Mouse (Mus musculus) adrenal gland, adult (tissue): ENCODE measurements around the gene Apba3.
A peak's percentile ranks its signal among the peaks of the same experiment; 100 is the strongest.

Experiments
- DNase-seq, 2 experiments: peaks; one replicate each; pipeline ENCODE4 v3.0.0; 2022 to 2023; ENCODE audit warnings: low spot score in 1 of 2; ENCODE audit not compliant: inconsistent age in 2 of 2

Apba3 gene

DNA sequence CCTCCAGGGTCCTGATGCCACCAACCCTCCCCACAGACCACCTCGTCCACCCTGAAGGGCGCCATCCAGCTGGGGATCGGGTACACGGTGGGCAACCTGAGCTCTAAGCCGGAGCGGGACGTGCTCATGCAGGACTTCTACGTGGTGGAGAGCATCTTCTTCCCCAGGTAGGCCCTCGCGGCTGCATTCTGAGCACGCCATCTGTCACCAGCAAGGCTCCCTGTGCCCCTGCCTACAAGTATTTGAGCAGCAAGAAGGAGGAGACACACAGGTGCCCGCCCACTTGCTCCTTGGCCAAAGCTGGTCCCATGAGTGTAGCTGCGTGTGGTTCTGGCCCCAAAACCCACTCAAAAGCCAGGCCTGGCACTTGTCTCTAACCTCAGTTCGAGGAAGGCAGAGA, 38.9 kb downstream of the Apba3 start:
- no peak for DNase-seq

DNA sequence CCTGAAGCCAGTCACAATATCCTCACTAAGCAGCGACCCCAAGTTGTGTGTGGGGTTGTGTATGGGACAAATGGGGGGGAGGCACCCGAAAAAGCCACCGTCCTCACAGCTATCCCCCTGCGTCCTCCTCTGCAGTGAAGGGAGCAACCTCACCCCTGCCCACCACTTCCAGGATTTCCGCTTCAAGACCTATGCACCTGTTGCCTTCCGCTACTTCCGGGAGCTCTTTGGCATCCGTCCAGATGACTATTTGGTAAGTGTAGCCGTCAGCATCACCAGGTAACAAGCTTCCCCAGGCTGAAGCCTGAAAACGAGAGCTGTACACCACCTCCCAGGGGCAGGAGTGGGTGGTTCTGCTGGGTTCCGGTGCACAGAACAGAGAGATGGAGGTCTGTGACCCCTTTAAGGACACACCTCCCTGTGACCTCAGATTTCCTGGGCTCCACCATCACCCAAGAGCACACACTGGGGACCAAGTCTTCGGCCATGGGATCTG, 39.5 kb downstream of the Apba3 start:
- DNase-seq = no peak

DNA sequence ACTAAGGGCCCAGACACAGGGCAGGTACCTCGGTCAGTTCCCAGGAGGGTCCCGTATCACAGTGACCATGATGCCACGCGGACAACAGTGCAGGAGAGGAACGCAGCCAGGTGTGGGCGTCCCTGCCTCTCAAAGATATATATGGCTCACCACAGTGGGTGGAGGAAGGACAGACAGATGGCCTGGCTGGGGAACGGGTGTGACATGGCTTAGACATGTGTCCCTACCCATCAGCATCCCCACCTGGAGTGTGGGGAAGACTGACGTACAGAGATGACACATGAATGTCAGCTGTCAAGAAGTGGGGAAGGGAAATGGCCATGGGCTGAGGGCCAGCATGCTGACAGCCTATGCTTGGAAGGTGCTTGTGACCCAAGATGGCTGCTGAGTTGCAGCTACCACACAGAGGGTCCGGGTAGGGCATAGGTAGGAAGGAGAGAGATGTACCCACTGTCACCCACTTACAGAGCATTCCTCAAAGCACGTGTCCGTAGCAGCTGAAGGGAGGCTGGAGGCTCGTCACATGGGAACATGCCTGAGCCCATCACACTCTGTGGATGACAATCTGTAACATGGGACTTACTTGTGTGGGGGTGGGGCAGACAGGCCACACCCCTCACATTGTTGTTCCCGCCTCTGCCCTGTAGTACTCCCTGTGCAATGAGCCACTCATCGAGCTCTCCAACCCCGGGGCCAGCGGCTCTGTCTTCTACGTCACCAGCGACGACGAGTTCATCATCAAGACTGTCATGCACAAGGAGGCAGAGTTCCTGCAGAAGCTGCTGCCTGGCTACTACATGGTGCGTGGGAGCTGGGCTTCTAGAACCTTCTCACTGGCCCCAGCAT, 40.3 kb downstream of the Apba3 start:
- no peak for DNase-seq

DNA sequence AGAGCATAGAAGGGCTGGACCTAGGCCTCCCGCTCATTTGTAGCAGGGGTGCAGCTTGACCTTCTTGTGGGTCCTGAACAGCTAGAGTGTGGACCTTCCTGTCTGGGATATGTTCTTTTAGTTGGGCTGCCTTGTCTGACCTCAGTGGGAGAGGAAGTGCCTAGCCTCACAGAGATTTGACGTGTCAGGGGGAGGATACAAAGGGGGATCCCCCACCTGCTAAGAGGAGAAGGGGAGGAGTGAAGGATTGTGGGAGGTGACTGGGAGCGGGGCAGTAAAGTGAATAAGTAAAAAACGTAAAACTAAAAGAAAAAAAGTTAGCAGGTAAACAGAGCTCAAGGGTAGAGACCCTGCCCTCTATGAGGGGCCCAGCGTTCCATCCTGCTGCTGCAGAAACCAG, 42.8 kb downstream of the Apba3 start:
- DNase-seq = no peak

DNA sequence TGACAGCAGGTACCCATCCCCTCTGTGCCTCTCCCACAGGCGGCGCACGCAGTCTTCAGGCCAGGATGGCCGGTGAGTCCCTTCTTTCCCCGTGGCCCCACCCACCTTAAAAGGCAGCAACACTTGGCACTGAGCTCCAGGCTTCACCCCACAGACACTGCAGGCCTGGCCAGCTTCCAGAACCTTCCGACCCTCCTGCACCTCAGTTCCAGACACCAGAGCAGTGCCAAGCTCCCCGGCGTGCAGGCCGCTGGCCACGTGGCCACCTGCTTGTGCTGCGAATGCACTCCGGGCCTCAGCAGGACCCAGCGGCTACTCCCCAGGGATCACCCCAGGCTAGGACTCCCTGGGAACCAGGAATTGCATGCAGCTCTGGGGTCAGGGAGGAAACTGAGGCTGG, 46.8 kb downstream of the Apba3 start:
- no peak for DNase-seq

DNA sequence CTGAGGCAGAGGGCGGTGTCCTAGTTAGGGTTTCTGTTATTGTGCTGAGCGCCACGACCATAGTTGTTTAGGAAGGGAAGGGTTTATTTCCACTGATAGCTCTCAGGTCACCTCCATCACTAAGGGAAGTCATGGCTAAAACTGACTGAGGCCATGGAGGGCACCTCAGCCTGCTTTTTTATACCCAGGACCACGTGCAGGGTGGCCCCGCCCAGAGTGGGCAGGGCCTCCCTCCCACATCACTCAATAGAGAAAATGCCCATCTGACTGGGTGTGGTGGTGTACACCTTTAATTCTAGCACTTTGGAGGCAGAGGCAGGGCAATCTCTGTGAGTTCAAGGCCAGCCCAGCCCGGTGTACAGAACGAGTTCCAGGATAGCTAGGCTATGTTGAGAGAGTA, 47.4 kb downstream of the Apba3 start:
- no peak for DNase-seq

DNA sequence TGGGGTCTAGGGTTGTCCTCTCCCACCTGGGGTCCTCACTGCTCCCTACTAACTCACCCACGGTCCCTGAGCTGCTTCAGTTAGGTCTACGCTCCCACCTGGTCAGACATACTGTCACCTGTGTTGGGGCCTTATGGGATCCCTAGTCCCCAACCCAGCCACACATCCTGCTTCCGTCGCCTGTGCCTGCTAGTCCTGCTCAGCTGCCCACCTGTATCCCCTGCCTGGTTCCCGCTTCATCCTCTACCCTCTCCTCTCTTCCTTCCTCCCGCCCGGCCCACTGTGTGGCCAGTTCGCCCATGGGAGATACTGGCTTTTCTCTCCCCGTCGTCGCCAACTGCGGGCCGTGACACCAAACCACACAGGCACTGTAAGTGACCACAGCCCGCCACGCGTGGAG, 48.8 kb downstream of the Apba3 start:
- no peak for DNase-seq

DNA sequence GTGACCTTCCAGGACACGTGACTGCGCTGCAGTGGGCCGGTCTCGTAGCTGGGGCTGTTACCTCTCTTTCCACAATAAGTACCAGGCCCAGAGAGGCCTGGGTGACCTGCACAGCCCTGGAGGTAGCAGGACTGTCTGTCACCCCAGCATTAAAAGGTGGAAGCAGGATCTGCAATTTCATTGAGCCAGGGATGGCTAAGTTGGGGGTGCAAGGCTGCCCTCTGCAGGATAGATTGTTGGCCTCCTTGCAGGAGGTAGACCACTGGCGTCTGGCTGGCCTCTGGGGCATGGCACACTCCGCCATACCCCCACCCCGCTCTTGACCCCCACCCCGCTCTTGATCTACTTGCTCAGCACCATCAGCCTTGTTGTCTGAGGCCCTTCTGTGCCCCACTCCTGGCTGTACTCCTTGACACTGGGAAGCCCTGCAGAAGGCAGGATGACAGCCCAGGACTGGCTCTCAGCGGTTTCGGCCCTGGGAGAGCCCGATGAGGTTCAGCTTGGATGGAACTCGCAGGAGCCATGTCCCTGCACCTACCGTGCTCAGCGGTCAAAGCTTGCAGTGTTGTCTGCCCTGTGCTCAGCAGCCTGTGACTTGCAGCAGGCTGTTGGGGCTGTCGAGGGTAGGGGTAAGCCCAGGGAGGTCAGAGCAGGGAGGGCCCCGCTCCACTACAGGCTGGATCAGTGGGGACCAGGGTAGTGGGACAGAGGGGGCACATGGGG, 49.7 kb downstream of the Apba3 start:
- DNase-seq = peak; percentile 57 to 73

DNA sequence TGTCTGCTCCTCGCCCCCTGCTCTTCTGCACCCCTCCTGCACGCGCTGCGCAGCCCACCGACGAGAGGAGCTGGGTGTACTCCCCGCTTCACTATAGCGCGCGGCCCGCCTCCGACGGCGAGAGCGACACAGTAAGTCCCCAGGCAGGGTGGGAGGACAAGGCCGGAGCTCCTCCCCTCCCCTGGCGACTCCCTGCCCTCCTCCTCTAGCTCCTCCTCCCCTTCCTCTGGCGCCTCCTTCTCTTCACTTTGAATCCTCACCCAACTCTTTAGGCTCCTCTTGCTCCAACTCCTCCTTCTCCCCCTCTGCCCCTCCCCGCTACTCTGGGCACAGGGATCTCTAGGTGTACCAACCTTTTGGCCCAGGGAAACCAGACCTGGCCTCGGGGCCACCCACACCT, 50.5 kb downstream of the Apba3 start:
- DNase-seq = peak; percentile 90 to 92

DNA sequence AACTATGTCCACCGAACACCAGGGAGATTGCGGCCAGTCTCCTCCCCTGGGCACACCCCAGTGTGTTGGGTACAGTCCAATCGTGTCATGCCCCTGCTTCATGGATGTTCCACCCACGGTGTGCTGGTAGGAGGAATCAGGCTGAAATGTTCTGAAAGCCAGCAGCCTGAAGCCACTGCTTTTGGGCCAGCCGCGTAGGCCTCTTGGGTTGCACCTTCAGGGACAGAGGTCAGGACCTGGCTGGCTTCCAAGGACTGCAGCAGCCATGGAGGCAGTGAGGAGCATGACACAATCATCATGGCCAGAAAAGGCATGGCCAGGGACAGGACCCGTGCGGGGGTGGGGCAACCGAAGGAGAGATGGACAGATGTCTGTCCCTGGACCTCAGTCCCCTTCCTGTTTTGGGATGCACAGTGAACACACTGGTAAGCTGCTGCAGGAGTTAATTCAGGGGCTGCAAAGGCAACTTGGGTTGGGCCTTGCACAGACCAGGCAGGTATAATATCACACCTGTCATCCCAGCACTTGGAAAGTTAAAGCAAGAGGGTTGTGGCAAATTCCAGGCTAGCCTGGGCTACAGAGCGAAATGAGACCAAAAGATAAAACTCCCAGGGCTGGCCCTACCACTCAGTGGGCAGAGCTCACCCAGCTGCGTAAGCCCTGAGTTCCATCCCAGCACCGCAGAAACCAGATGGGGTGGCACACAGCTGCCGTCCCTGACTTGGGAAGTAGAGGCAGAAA, 52.0 kb downstream of the Apba3 start:
- peak; percentile 79 to 93 for DNase-seq

DNA sequence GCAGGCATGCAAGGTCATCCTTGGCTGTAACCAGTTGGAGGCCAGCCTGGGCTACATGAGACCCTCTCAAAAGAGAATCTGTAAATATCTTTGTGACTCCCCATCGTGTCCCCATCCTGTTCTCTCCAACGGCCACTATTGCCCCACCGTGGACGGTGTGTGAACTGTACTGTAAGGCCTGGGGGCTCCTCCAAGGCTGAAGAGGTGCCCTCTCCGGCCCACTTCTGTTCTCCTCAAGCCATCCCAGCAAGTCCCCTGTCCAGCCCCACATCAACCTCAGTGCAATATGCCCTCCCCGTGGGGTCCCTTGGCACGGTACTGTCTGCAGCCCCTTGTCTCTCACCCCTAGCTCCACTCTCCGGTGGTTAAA, 52.6 kb downstream of the Apba3 start:
- peak in 1 of 2 experiments; percentile 64 for DNase-seq

DNA sequence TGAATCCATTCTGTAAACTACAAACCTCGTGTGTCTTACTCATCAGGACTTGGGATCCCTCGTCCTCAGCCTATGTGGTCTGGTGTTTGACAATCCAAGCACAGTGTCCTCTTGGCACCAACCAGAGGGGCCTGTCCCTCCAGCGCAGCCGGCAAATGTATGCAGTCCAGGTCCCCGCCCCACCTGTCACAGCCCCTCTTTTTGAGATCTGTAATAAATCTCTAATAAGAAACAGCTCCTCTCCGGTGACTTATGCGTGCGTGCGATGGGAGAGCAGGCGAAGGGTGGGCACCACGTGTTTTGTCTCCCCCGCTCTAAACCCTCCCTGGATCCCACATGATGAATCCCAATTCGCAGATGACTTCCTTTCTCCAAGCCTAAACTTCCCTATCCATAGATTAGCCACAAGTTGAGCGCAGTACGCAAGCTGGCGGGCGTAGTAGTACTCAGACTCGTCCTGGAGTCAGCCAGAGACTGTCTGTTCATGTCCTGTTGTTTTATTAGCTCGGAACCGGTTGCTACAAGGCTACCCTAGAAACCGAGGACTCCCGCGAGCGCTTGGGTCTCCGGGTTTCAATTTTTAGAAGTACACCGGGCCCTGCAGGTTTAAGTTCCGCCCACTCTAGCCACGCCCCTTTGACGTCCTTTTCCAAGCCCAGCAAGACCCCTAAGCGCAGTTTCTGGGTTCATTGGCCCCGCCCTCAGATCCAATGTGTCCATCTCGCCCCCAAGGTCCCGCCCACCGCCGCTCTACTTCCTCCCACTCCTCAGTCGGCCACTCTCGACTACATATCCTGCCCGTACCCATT, 53.2 kb downstream of the Apba3 start:
- no peak for DNase-seq

DNA sequence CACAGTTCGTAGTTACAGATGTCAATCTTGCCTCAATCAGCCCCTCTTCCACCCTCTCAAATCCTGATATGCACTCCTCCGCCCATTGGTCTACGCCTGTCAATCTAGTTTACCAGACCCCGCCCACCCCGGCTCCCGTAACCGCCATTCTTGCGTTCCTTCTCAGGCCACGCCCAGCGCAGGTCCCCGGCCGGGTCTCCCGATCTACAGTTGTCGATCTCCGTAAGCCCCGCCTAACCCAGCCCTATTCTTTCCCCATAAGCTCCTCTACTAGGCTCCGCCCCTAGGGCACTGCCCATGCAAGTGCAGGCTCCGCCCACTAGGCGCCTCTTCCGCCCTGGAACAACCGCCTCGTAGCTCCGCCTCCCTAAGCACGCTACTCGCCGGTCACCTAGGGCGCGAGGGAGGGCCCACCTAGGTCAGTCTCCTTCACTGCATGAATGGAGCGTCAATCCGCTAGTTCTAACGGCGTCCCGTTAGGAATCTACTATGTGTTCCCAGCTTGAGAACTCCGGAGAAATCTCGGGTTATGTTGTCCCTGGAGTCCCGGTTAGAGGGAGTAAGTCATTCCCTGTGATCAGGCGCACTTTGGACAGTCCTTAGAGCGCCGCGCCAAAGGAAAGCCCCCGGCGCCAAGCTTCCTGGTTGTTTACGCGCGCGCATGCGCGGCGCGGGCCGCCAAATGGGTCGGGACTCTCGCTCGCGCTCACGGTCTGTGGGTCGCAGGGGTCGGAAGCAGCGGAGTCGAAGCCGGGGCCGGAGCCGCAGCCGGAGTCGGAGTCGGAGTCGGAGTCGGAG, 54.0 kb downstream of the Apba3 start, which contains the start of gene Cactin:
Gene Cactin, plus strand, starts transcription at position 554 of the 798 bp plus-strand sequence.
- DNase-seq = peak; percentile 100

DNA sequence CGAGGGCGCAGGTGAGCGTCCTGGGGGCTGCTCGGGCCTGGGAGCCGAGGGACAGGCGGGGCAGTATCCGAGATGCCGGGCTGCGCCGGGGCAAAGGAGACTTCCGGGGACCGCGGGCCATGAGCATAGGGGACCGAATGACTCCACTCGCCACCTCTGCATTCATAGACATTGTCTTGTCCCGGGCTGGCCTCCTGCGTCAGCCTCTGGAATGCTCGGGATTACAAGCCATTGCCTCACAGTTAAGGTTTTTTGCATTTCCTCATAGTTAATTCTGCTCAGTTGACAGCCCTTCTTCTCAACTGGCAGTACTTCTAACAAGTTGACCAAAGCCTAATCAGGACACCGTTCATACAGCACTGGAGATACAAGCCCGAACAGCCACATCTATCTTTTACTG, 54.7 kb downstream of the Apba3 start:
- no peak for DNase-seq

DNA sequence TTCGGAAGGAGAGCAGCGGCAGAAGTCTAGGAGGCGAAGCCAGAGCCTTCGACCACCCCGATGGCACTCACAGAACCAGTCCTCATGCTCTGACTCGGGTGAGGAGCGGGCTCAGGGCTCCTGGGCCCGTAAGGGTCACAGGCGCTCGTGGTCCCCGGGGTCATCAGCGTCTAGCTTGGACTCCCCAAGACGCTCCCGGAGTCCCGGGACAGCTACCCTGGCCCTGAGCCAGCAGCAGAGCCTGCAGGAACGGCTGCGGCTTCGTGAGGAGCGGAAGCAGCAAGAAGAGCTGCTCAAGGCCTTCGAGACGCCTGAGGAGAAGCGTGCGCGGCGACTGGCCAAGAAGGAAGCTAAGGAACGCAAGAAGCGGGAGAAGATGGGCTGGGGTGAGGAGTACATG, 55.7 kb downstream of the Apba3 start:
- peak; percentile 57 to 60 for DNase-seq
